Mouse (Mus musculus): ENCODE measurements around the gene Trp53rkb.
"Not testable (repeated sequence)": the region's sequence is repeated elsewhere in the genome, so short reads cannot be mapped to it uniquely, and the experiment has no call there.

Gene Trp53rkb

DNA sequence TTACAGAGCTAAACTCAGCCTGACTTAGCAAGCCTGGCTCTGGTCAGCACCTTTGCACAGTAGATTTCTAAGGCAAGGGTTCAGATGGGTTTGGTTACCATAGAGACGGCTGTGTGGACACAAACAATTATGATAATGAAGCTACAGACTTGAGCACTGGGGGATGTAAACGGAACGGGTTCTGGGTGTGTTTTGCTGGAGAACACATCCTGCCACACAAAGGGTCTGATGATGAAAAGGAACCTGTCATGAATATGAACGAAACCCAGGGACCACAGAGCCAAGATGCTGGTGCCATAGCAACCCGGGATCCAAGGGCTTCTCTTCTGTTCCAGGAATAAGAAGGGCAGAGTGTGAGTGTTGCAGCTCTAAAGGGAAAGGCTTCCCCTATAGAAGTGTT is at the start of gene Trp53rkb:
TSS of gene Trp53rkb (plus strand) at position 177 of the 400 bp plus-strand sequence.
- DNase-seq = no peak

DNA sequence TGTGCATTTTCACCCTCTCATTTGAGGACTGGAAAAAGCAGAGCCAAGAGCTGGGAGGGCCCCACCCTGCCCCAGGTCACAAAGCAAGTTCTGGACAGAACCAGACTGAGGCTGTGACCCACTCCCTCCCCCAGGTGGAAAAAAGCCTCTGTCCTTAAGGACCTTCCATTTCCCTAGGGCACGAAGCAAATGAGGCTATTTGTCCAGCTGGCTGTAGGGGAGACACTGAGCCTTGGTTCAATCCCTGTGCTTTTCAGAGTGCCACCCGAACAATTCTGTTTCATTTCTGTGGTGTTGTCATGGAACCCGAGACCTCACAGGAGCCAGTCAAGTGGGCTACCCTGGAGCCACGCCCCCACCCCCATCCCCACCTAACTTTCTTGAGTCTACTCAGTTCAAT is 48.8 kb upstream of the Trp53rkb start:
- no peak for DNase-seq

DNA sequence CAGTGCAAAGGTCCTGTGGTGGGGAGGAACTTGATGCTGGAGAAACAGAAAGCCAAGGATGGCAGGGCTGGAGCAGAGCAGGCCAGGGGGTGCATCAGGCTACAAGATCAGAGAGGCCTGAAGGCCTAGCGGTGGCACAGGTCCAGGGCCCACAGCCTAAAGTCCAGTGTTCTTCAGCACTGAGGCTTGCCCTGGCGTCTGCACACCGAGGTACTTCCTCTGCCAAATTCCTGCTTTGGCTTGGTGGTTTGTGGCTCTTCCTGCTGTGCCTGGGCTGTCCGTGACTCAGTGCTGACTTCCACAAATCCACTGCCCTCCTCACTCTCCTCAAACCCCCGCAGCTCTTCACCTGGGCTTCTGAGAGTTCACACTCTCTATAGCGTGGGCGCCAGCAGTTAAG is 47.9 kb upstream of the Trp53rkb start:
- peak; percentile 3 for DNase-seq

DNA sequence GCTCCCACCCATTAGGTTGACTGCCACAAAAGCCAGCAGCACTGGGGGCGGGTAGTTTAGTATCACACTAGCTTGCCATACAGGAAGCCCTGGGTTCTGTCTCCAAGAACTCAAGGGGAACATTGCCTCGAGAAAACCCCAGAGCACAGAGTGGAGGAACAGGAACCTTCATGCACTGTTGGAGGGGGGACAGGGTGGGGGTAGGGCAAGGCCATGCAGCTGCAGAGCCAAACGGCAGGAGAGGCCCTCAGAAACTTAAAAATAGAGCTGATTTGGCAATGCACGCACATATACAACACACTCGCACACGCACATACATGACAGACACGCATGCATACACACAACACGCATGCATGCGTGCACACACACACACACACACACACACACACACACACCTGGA is 46.5 kb upstream of the Trp53rkb start:
- DNase-seq = no peak

DNA sequence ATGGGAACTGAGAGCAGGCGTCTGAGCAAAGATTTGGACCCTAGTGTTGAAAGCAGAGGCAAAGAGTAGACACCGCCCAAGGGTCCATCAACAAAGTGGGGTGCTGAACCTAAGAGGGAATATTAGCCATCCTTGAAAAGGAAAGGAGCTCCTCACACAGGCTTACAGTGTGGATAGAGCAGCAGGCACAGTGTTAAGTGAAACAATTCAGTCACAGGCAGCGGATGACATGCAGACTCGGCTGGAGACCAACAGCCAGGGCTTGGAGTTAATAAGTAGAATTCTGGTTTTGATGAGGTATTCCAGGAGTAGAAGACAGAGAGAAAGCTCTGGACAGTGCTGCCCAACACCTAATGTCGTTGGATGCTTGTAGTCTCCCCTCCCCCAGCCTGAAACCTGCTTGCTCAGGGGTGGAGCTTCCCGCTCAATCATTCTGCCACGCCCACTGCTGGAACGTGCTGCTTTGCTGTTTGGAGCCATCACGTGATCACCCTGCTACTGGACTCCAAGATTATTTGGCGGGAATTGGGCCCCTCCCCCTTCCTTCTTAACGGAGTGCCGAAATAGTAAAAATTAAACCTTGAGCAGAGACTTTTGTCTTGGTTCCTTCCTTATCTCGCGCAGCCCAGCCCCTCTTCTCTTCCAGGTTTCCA is 45.9 kb upstream of the Trp53rkb start:
- not testable (repeated sequence) for DNase-seq

DNA sequence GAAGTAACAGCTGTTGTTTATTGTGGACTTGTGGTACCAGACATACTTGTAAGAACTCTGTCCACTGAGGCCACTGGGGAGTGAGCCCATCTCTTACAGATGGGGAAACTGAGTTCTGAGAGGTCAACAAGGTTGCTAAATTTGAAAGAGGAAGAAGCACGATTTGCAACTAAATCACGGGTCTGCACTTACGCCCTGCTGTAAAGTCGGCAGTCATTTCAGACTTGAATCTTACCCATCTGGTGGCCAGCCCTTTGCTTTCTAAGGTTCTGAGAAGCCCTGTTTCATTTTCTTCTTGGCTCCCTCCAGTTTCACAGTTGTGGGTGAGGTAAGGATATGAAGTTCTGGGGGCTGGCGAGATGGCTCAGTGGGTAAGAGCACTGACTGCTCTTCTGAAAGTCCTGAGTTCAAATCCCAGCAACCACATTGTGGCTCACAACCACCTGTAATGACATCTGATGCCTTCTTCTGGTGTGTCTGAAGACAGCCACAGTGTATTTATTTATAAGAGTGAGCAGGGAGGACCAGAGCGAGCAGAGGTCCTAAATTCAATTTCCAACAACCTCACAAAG is 41.6 kb upstream of the Trp53rkb start:
- no peak for DNase-seq

DNA sequence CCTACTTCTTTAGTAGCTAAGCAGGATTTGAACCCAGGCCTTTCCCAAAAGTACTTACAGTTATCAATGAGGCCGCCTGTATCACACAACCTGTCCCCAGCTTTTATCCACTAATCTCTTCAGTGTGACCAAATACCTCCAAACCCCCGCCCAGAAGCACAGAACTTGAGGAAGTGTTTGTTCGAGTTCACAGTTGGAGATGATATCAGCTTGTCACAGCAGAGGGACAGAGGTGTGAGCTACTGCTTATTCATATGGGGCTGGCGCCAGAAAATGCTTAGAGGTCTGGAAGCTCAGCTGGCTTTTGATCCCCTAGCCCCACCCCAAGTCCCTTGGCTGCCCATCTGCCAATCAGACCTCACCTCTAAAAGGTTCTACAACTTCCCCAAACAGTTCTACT is 38.1 kb upstream of the Trp53rkb start:
- no peak for DNase-seq

DNA sequence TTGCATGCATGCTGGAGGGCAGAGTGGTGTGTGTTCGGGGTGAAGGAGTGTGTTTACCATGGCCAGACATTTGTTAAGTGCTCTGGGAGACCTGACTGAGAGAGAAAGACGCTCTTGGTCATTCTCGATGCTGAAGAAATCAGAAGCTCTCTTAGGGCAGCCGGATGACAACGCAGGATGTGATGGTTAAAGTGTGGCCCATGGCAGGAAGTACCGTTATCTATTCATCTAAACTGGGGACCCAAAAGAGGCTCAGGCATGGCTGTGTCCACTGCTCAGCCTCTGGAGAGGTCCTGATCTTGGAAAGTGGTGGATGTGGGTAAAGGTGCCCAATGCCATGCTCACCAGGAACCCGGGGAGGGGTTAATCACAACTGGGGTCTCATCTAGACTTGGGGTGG is 37.6 kb upstream of the Trp53rkb start:
- no peak for DNase-seq

DNA sequence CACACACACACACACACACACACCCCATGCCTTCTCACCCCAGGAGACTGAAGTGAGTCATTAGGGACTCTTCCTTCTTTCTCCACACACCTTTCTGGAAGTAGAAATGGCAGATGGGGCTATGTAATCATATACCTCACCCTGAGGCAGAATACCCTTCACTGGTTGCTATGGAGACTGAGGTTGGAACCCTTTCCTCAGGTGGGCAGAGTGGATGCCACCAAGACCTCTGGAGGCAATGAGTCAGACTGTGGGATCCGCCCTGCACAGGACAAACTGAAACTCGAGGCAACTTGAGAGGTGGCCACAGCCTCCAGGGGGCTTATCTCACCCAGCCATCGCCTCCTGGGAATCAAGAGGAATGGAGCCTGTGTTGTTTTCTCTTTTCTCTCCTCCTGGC is 34.4 kb upstream of the Trp53rkb start:
- DNase-seq = no peak

DNA sequence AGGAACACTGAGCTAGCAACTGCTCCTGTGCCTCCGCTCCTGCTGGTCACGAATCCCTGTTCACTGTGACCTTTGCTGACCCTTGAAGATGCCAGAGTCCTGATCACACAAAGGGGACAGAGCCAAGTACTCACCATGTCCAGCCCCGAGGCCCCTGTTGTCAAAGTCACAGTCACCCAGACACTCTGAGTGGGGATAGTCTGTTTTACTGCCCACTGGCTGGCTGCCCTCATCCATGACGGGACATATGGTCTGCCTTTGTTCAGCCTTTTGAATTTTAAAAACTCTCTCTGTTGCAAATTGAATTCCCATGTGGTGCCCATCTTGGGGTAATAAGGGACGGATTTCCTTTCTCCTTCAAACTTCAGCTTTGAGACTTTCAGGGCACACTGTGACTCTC is 28.3 kb upstream of the Trp53rkb start:
- DNase-seq = no peak

DNA sequence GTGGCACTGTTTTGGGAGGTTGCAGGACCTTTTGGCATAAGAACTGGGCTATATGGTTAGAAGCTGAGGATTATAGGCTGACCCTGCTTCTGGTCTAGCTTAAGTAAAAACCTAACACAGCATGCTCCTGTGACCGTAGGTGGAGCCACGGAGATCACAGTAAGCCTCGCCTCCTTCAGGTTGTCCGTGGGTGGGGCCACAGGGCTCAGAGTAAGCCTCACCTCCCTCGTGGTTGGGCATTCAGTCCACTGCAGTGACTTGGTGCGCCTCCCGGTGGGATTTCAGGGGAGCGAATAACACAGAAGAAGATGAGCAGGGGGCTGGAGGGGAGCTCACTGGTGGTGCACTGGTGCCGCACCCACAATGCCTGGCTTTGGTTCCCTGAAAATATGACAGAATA is 24.7 kb upstream of the Trp53rkb start:
- DNase-seq = no peak

DNA sequence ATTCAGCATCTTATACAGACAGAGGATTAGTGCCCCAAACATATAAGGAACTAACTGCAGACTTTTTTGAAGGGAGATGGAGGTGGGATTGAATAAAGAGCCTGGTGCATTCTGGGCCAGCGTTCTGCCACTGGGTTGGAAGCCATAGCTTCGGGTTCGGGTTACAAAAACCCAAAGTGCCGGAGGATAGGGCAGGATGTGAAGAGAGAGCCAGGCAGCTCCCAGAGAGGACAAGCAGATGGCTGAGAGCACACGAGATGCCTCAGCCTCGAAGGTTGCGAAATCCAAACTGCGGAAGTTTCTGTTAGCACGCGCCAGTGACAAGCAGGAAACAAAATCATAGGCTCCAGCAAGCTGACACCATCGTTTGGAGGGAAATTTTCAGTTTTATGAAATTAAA is 20.9 kb upstream of the Trp53rkb start:
- no peak for DNase-seq

DNA sequence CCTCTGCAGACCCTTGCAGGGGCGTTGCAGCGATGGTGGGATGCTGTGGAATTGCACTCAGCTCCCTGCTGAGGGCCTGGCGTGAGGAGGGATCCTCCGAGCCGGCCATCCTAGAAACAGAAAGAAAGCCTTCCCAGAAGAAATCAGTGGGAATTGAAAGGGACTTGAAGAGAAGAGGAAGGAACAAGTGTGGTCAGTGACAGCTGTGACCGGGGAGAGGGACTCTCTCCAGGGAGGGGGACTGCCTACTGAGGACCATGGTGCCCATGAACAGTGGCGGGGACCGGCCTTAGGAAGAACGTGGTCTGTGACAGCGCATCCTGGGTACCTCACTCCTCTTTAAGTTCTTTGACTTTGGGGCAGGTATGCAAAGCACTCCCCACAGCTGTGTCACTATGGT is 18.7 kb upstream of the Trp53rkb start:
- DNase-seq = no peak

DNA sequence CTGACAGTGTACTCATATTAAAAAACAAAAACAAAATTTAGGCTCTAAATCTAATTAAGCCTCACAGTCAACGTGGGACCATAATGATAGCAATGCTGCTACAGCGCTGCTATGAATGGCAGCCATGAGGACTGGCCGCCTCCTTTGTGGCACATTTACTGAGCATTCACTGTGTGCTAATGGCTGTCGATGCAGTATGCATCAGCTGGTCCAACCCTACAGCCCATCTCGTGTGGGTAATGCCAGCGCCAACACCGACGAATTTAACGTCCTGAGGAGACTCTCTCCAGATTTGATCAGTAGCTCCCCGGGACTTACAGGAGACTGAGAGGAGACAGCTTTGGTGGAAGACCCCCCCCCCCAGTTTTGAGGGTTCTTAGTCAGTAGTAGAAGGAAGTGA is 18.1 kb upstream of the Trp53rkb start:
- DNase-seq = no peak

DNA sequence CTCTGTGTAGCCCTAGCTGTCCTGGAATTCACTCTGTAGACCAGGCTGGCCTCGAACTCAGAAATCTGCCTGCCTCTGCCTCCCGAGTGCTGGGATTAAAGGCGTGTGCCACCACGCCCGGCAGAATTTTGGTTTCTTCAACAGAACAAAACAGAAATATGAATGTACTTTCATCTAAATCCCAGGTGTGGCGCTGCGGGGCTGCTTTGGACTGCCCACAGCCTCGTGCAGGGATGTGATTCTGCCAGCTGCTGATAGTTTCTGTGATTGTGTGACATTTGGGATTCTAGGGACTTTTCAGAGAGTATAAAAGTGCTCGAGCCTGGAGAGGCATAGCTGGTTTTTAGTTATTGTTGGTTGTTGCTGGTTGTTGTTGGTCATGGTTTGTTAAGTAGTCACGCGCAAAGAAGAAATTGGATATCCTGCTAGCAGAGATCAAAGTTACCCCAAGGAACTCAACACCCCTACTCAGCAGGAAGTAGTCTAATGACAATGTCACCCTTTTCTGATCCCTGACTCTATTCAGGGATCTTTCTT is 16.9 kb upstream of the Trp53rkb start:
- DNase-seq = no peak

DNA sequence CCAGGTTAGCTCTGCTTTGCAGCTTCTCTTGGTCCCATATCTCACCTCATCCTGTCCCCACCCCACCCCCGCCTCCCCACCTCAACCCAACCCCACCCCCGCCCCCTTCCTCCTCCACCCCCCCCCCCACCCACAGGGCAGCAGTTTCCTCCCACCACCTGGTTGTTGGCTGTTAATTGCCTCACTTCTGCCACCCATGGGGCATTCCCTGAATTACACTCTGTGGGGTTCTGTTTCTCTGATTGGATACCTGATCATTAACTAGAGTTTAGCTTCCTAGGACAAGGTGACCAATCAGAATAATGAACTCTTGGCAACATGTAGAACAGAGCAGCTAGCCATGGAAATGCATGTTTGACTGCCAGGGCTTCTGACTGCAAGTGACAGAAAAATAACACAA is 16.1 kb upstream of the Trp53rkb start:
- no peak for DNase-seq

DNA sequence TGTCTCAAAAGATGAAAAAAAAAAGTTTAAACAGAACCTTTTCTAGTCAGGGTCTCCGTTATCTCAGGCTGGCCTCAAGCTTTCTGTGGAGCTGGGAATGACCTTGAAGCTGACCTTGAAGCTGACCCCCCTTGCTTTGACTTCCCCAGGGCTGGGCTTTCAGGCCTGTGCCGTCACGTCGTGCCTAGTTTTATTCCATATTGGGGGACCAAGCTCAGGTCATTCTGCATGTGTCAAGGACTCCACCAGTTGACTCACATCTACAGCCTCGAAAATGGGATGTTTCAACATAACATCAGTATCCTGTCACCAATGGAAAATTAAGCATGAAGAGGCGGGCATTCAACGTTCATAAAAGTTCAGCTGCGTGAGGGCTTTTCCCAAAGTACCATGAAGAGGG is 12.4 kb upstream of the Trp53rkb start:
- no peak for DNase-seq

DNA sequence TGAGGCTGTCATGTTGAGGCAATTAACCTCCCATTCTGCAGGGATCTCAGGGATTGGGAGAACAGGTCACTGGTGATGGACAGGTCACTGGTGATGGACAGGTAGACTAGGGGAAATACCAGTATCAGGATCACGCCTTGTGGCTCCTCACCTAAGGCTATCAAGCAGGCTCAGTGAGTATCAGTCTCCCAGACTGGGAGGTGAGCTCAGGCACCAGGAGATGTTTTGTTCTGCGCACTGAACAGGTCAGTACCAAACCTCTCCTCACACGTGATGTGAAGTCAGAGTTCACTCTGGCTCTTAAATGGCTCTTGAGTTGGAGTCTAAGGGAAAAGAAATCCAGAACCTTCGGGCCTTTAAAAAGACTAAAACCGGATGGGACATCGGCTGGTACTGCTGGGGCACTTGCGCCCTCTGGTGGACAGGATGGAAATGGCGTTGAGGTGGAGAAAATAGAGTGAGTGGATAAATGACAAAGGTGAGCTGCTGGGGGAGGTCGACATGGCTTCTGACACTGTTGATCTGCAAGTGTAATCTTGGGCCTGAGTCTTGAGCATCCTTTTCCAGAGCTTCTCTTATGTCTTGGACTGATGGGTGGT is 11.3 kb upstream of the Trp53rkb start:
- DNase-seq = peak; percentile 43

DNA sequence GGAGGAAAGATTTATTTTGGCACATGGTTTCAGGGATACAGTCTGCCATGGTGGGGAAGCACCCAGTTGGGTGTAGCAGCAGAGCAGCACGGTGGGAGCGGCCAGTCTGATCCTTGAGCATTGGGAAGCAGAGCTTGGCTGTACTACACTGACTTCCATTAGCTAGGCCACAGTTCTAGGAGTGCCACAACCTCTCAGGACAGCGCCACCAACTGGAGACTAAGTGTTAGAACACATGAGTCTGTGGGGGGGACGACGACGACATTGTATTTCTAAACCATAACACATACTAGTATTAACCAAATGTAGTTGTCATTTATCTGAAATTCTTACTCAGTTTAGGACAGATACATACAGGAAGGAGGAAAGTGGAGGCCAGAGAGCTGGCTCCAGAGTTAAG is 8.0 kb upstream of the Trp53rkb start:
- DNase-seq = no peak

DNA sequence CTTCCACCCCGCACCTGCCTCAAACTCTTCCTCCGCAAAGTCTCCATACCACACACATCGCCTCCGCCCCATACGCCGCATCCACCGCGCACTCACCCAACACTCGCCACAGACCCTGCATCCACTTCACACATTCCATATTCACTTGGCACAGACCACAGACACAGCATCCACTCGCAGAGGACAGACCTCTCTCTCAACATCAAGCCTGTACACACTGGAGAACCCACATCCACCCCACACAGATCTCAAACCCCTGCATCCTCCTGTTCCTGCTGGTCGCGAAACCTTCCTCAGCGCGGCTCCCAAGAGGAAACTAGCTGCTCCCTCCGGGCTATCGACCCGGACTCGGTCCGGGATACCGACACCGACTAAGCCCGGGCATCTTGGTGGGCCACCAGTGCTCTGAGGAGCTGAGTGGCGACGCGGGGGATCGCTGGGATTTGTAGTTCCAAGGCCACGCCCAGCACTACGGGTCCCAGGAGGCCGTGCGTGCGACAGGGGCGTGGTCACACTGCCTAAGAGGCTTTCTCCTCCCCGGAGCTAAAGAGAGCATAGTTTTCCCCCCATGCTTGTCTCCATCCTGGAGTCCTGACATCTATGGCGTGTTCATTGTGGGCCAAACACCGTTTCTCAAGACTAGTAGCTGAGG is 5.9 kb upstream of the Trp53rkb start:
- DNase-seq = peak; percentile 92

DNA sequence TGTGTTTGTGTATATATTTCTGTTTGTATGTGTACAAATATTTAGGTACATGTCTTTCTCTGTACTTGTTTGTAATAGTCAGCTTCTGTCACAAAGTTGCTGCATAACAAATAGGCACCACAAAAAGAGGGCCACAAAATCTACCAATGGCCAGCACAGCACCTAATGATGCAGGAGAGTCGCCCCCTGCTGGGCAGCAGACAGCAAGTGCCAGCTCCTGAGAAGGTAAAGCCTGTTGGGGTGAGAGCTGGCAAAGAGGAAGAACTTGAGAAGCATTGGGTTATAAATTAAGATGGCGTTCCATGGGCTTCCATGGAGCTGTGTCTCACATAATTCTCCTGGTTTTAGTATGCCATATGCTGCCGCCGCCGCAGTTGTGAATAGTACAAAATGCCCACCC is 593 bp upstream of the Trp53rkb start:
- DNase-seq = no peak

DNA sequence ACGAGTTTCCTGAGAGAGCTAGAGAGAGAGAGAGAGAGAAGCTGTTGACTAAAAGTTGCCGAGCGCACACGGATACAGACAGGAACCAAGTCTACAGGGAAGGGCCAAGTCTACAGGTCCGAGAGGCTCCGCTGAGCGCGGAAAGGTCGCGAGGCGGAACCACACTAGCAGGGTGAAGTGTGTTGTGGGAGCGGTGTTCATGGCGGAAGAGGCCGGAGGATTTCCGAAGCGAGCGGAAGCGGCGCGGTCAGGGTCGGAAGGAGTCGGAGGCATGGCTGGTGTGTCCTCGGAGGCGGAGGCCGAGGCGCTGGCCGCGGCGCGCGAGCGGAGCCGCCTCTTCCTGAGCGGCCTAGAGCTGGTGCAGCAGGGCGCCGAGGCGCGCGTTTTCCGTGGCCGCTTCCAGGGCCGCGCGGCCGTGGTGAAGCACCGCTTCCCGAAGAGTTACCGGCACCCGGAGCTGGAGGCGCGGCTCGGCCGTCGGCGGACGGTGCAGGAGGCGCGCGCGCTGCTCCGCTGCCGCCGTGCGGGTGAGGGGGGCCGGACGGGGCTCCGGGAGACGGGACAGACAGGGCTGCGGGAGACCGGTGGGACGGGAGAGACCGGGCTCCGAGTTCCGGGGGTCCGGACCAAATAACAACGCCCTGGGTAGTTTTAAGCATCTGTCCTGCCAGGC is 1.3 kb downstream of the Trp53rkb start:
- peak; percentile 81 for DNase-seq

Measured in cerebellum, adult 11-12 months (tissue).